Mouse (Mus musculus) skeletal muscle tissue, adult 2 months (tissue): ENCODE data around the gene Scd2.
"Not testable (repeated sequence)": the region's sequence is repeated elsewhere in the genome, so short reads cannot be mapped to it uniquely, and the experiment has no call there.

Experiments used
- DNase-seq: peaks from one replicate; pipeline ENCODE4 v3.0.0-alpha.2; 2012; ENCODE audit warnings: low read depth, low spot score

Gene Scd2

GRCm38 (mm10) chr19:44296186-44296585, 2.7 kb downstream of the Scd2 start:
- DNase-seq = no peak

GRCm38 (mm10) chr19:44297068-44297760, 3.7 kb downstream of the Scd2 start:
- no peak for DNase-seq

- DNase-seq = no peak
These were observed 4.4 kb downstream of the Scd2 start for GRCm38 (mm10) chr19:44297862-44298261.

- no peak for DNase-seq
These were observed 5.6 kb downstream of the Scd2 start for GRCm38 (mm10) chr19:44299078-44299477.

- no peak for DNase-seq
These were observed 6.4 kb downstream of the Scd2 start for GRCm38 (mm10) chr19:44299902-44300301.

GRCm38 (mm10) chr19:44300520-44300919, 7.0 kb downstream of the Scd2 start:
- DNase-seq = no peak

GRCm38 (mm10) chr19:44301176-44301575, 7.7 kb downstream of the Scd2 start:
- DNase-seq = no peak

GRCm38 (mm10) chr19:44301671-44302305, 8.3 kb downstream of the Scd2 start:
- DNase-seq = no peak

GRCm38 (mm10) chr19:44302901-44303300, 9.4 kb downstream of the Scd2 start:
- no peak for DNase-seq

- no peak for DNase-seq
These were observed 10.0 kb downstream of the Scd2 start for GRCm38 (mm10) chr19:44303502-44303901.

- no peak for DNase-seq
These were observed 10.9 kb downstream of the Scd2 start for GRCm38 (mm10) chr19:44304419-44304818.

GRCm38 (mm10) chr19:44304851-44305510, 11.5 kb downstream of the Scd2 start:
- DNase-seq = no peak

GRCm38 (mm10) chr19:44305701-44306100, 12.2 kb downstream of the Scd2 start:
- DNase-seq = no peak

- DNase-seq = no peak
These were observed 12.7 kb downstream of the Scd2 start for GRCm38 (mm10) chr19:44306171-44306570.

- DNase-seq = no peak
These were observed 13.8 kb downstream of the Scd2 start for GRCm38 (mm10) chr19:44307101-44307914.

GRCm38 (mm10) chr19:44307915-44308470, 14.5 kb downstream of the Scd2 start:
- no peak for DNase-seq

- DNase-seq = no peak
These were observed 15.3 kb downstream of the Scd2 start for GRCm38 (mm10) chr19:44308611-44309246.

GRCm38 (mm10) chr19:44309351-44310154, 16.1 kb downstream of the Scd2 start:
- no peak for DNase-seq

- not testable (repeated sequence) for DNase-seq
These were observed 16.7 kb downstream of the Scd2 start for GRCm38 (mm10) chr19:44310155-44310575.

- DNase-seq = no peak
These were observed 17.3 kb downstream of the Scd2 start for GRCm38 (mm10) chr19:44310814-44311213.
